Mouse (Mus musculus) MEL (cell line): ENCODE results near the gene Bcr. TPM values are rescaled to one million over a fixed set of nuclear protein-coding genes. Genes with fewer than 3 reads are reported as not detected.

Experiments used
- DNase-seq: peaks from one replicate; pipeline ENCODE4 v3.0.0; 2011; ENCODE audit warnings: low read depth, low spot score
- H3K27ac ChIP-seq: 2 replicates; pipeline ENCODE4 v1.5.1; 2012; ENCODE audit warnings: low read depth, mild to moderate bottlenecking, control low read depth, low read length, moderate library complexity; ENCODE audit not compliant: control insufficient read depth
- H3K27me3 ChIP-seq, 2 experiments: fragments of 150-350 bp in 1 of 2; sonication (generic) in 1 of 2; 2 replicates each; pipeline ENCODE4 v1.6.1; 2012; ENCODE audit warnings: low read length in 2 of 2, mild to moderate bottlenecking in 2 of 2, improper control_type of control experiment in 1 of 2, moderate library complexity in 1 of 2; ENCODE audit not compliant: insufficient read depth in 2 of 2, control insufficient read depth in 1 of 2
- H3K36me3 ChIP-seq, 2 experiments: 2 replicates each; pipeline ENCODE4 v1.6.1; 2012 to 2014; ENCODE audit warnings: low read length in 2 of 2, improper control_type of control experiment in 1 of 2, inconsistent platforms in 1 of 2, mild to moderate bottlenecking in 1 of 2; ENCODE audit not compliant: insufficient read depth in 2 of 2, control insufficient read depth in 1 of 2
- H3K4me1 ChIP-seq, 2 experiments: fragments of 150-350 bp in 1 of 2; sonication (generic) in 1 of 2; 2 replicates each; pipeline ENCODE4 v1.6.1; 2012; ENCODE audit warnings: low read length in 2 of 2, improper control_type of control experiment in 1 of 2, mild to moderate bottlenecking in 1 of 2; ENCODE audit not compliant: insufficient read depth in 2 of 2, control insufficient read depth in 1 of 2
- H3K4me3 ChIP-seq, 2 experiments: fragments of 150-350 bp in 1 of 2; sonication (generic) in 1 of 2; 2 replicates each; pipeline ENCODE4 v1.5.1; 2012; ENCODE audit warnings: low read depth in 2 of 2, low read length in 2 of 2, mild to moderate bottlenecking in 2 of 2, moderate library complexity in 2 of 2, control low read depth in 1 of 2, improper control_type of control experiment in 1 of 2; ENCODE audit not compliant: control insufficient read depth in 1 of 2, insufficient read depth in 1 of 2
- H3K79me2 ChIP-seq: 2 replicates; pipeline ENCODE4 v1.6.1; 2012; ENCODE audit warnings: mild to moderate bottlenecking, low read length, moderate library complexity; ENCODE audit not compliant: control insufficient read depth, poor library complexity, insufficient read depth
- H3K9ac ChIP-seq: 2 replicates; pipeline ENCODE4 v1.6.1; 2012; ENCODE audit warnings: low read depth, mild to moderate bottlenecking, control low read depth, low read length, moderate library complexity; ENCODE audit not compliant: control insufficient read depth, poor library complexity, severe bottlenecking
- H3K9me3 ChIP-seq: fragments of 150-350 bp; sonication (generic); replicated peaks from 2 replicates; pipeline ENCODE4 v1.6.1; 2012; ENCODE audit warnings: mild to moderate bottlenecking, low read length, improper control_type of control experiment, moderate library complexity; ENCODE audit not compliant: insufficient read depth
- BHLHE40 ChIP-seq: IDR thresholded peaks from 2 replicates; pipeline ENCODE4 v1.6.1; 2012; ENCODE audit warnings: low read depth, mild to moderate bottlenecking, inconsistent platforms, low read length, improper control_type of control experiment, borderline replicate concordance
- E2F4 ChIP-seq: IDR thresholded peaks from 2 replicates; pipeline ENCODE4 v1.6.1; 2011; ENCODE audit warnings: low read depth, low read length, improper control_type of control experiment, borderline replicate concordance
- ELF1 ChIP-seq: IDR thresholded peaks from 2 replicates; pipeline ENCODE4 v1.6.1; 2014; ENCODE audit warnings: low read depth, mild to moderate bottlenecking, inconsistent platforms, low read length, improper control_type of control experiment, moderate library complexity
- HCFC1 ChIP-seq: IDR thresholded peaks from 2 replicates; pipeline ENCODE4 v1.6.1; 2012; ENCODE audit warnings: low read depth, mild to moderate bottlenecking, inconsistent platforms, low read length, improper control_type of control experiment, moderate library complexity
- MAX ChIP-seq: IDR thresholded peaks from 2 replicates; pipeline ENCODE4 v1.6.1; 2011; ENCODE audit warnings: low read length, improper control_type of control experiment
- MAZ ChIP-seq: IDR thresholded peaks from 2 replicates; pipeline ENCODE4 v1.6.1; 2012; ENCODE audit warnings: low read depth, mild to moderate bottlenecking, inconsistent platforms, low read length, improper control_type of control experiment
- MEF2A ChIP-seq: IDR thresholded peaks from 2 replicates; pipeline ENCODE4 v1.6.1; 2014; ENCODE audit warnings: low read depth, mild to moderate bottlenecking, inconsistent platforms, low read length, improper control_type of control experiment; ENCODE audit not compliant: poor library complexity, insufficient replicate concordance, severe bottlenecking; ENCODE audit errors: extremely low read depth
- MXI1 ChIP-seq: IDR thresholded peaks from 2 replicates; pipeline ENCODE4 v1.6.1; 2011; ENCODE audit warnings: mild to moderate bottlenecking, low read depth, low read length, improper control_type of control experiment
- POLR2AphosphoS5 ChIP-seq: IDR thresholded peaks from 2 replicates; pipeline ENCODE4 v1.6.1; 2012; ENCODE audit warnings: low read depth, borderline replicate concordance, mild to moderate bottlenecking, inconsistent platforms, low read length, moderate library complexity, mixed read lengths
- RAD21 ChIP-seq: IDR thresholded peaks from 2 replicates; pipeline ENCODE4 v1.6.1; 2011; ENCODE audit warnings: mild to moderate bottlenecking, low read depth, low read length, improper control_type of control experiment
- RCOR1 ChIP-seq: IDR thresholded peaks from 2 replicates; pipeline ENCODE4 v1.6.1; 2012; ENCODE audit warnings: low read depth, mild to moderate bottlenecking, inconsistent platforms, low read length, improper control_type of control experiment
- TAL1 ChIP-seq: IDR thresholded peaks from 2 replicates; pipeline ENCODE4 v1.6.1; 2012; ENCODE audit warnings: mild to moderate bottlenecking, inconsistent platforms, low read length, moderate library complexity, mixed read lengths
- USF2 ChIP-seq, 2 experiments: IDR thresholded peaks; 2 replicates each; pipeline ENCODE4 v1.6.1; 2011 to 2012; ENCODE audit warnings: improper control_type of control experiment in 2 of 2, low read length in 2 of 2, borderline replicate concordance in 1 of 2, inconsistent platforms in 1 of 2, low read depth in 1 of 2, mild to moderate bottlenecking in 1 of 2; ENCODE audit not compliant: insufficient read depth in 1 of 2
- ZC3H11A ChIP-seq: IDR thresholded peaks from 2 replicates; pipeline ENCODE4 v1.6.1; 2012; ENCODE audit warnings: low read depth, mild to moderate bottlenecking, inconsistent platforms, low read length, improper control_type of control experiment
- ZMIZ1 ChIP-seq: IDR thresholded peaks from 2 replicates; pipeline ENCODE4 v1.6.1; 2012; ENCODE audit warnings: low read depth, mild to moderate bottlenecking, inconsistent platforms, low read length, improper control_type of control experiment, moderate library complexity
- polyA plus RNA-seq, 2 experiments: library from polyadenylated mRNA; stranded (reverse) in 1 of 2; unstranded in 1 of 2; fragments of >175 nt in 1 of 2; fragments of >200 nt in 1 of 2; gene quantifications; 2 replicates each; pipeline versions ENCODE4 v1.2.1 to v1.2.4; 2012; ENCODE audit warnings: low replicate concordance in 2 of 2, low read depth in 1 of 2; ENCODE audit not compliant: insufficient read length in 2 of 2, insufficient read depth in 1 of 2, missing spikeins in 1 of 2
- total RNA-seq: library from RNA; depleted of rRNA; stranded (reverse); fragments of 300-350 nt; gene quantifications from 2 replicates; pipeline ENCODE4 v1.2.3, GENCODE M21; 2012

The Bcr gene
- total and polyA plus RNA-seq, 3 experiments, result not detected

DNA sequence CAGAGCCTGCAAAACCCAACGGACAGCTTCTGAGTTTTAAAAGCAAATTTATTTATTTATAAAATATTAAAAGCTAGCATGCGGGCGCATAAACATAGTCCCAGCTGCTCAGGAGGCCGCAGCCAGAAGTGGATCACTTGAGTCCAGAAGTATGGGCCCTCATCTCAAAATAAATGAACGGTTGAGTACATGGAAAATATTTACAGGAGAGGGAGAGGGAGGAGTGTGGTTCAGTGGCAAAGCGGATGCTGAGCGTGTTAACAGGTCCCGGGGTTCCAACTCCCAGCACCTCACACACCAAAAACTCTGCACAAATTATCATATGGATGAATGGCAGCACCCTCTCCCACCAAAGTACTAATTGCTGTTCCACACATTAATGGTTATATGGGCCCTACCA lies 2.1 kb upstream of the Bcr start:
- Histone ChIP-seq H3K9ac (no peak overlapping the region), H3K27ac (no peak overlapping the region), H3K79me2 (no peaks in the 10 kb centered on the region), H3K36me3 (no peaks in the 10 kb centered on the region), H3K9me3 (no peaks in the 10 kb centered on the region), H3K4me3 (no peak overlapping the region), H3K27me3 (no peaks in the 10 kb centered on the region; a peak in 1 of 4 replicates)
- TF ChIP-seq MEF2A (no peak), MAX (no peak), MXI1 (no peak), MAZ (no peak), TAL1 (no peak), BHLHE40 (no peak), USF2 (IDR thresholded peaks at IDR 0.05; ENCODE audit: borderline replicate concordance in 1 of 2, insufficient read depth in 1 of 2, low read depth in 1 of 2, low read length in 2 of 2) (no peak), ZC3H11A (no peak), RAD21 (no peak), E2F4 (no peak), RCOR1 (no peak), ELF1 (no peak), ZMIZ1 (no peak), HCFC1 (no peak)
- TF ChIP-seq, all 39 proteins: peak for 0
- no peak for DNase-seq
- H3K4me1 ChIP-seq, result no peaks in the 10 kb centered on the region

- H3K9ac ChIP-seq, result no peak overlapping the region
- H3K36me3 ChIP-seq, result no peaks in the 10 kb centered on the region
- no peak overlapping the region for H3K4me3 ChIP-seq
- no peak overlapping the region for H3K27ac ChIP-seq
- no peak for TF ChIP-seq POLR2AphosphoS5
- TF ChIP-seq, all 39 proteins: peak for 0
- Histone ChIP-seq H3K79me2 (no peaks in the 10 kb centered on the region), H3K9me3 (no peaks in the 10 kb centered on the region), H3K27me3 (no peaks in the 10 kb centered on the region; a peak in 1 of 4 replicates), H3K4me1 (no peaks in the 10 kb centered on the region)
- DNase-seq, result no peak
Observed at GRCm38 (mm10) chr10:75058761-75059395, 1.5 kb upstream of the Bcr start.
